Mouse (Mus musculus) testis, adult 2 months (tissue): ENCODE data around the gene Blvra.

ENCODE experiments used
- CTCF ChIP-seq: fragments of 200-500 bp; IDR thresholded peaks from 2 replicates; pipeline ENCODE4 v1.5.1; 2012; ENCODE audit warnings: low read depth, mild to moderate bottlenecking, inconsistent platforms, low read length, moderate library complexity; ENCODE audit not compliant: control insufficient read depth, insufficient read depth, insufficient replicate concordance
- POLR2A ChIP-seq: fragments of 200-500 bp; IDR thresholded peaks from 2 replicates; pipeline ENCODE4 v1.6.1; 2012; ENCODE audit warnings: low read depth, mild to moderate bottlenecking, inconsistent platforms, low read length, moderate library complexity; ENCODE audit not compliant: control insufficient read depth

GRCm38 (mm10) chr2:127133621-127134461 is 63.4 kb downstream of the Blvra start, which contains the start of gene Ncaph:
- no peak for TF ChIP-seq CTCF
- peak; percentile 93 for TF ChIP-seq POLR2A
